Mouse (Mus musculus) hindbrain, embryonic 14.5 days (tissue): Measurements from ENCODE around the gene Gm10203. TPM values are rescaled to one million over a fixed set of nuclear protein-coding genes. Genes with fewer than 3 reads are reported as not detected.
"Not testable (repeated sequence)": the region's sequence is repeated elsewhere in the genome, so short reads cannot be mapped to it uniquely, and the experiment has no call there.

Experiments
- ATAC-seq: fragments of 200-750 bp; cut with Nextera tagmentation; 2 replicates; pipeline ENCODE4 v1.8.0; 2017; ENCODE audit warnings: moderate number of reproducible peaks, mild to moderate bottlenecking, moderate TSS enrichment, moderate library complexity; ENCODE audit not compliant: low FRiP score
- DNase-seq: peaks from one replicate; pipeline ENCODE4 v3.0.0-alpha.2; 2015; ENCODE audit warnings: low spot score
- H3K27ac ChIP-seq: fragments of 300-500 bp; sonication (generic); 2 replicates; pipeline ENCODE4 v1.5.1; 2014; ENCODE audit warnings: mild to moderate bottlenecking, moderate library complexity
- H3K27me3 ChIP-seq: fragments of 300-500 bp; sonication (generic); 2 replicates; pipeline ENCODE4 v1.6.1; 2014; ENCODE audit warnings: mild to moderate bottlenecking, low read length, mixed read lengths; ENCODE audit not compliant: control insufficient read depth, insufficient read depth
- H3K36me3 ChIP-seq: fragments of 300-500 bp; sonication (generic); replicated peaks from 2 replicates; pipeline ENCODE4 v1.6.1; 2014; ENCODE audit not compliant: control insufficient read depth, insufficient read depth
- H3K4me1 ChIP-seq: fragments of 300-500 bp; sonication (generic); replicated peaks from 2 replicates; pipeline ENCODE4 v1.6.1; 2014; ENCODE audit warnings: antibody characterized with exemption, low read length, mixed read lengths; ENCODE audit not compliant: control insufficient read depth, insufficient read depth
- H3K4me2 ChIP-seq: fragments of 300-500 bp; sonication (generic); replicated peaks from 2 replicates; pipeline ENCODE4 v1.6.1; 2014; ENCODE audit warnings: mild to moderate bottlenecking, moderate library complexity
- H3K4me3 ChIP-seq: fragments of 300-500 bp; sonication (generic); replicated peaks from 2 replicates; pipeline ENCODE4 v1.5.1; 2014; ENCODE audit warnings: mild to moderate bottlenecking, low read length
- H3K9ac ChIP-seq: fragments of 300-500 bp; sonication (generic); 2 replicates; pipeline ENCODE4 v1.6.1; 2014
- H3K9me3 ChIP-seq: fragments of 300-500 bp; sonication (generic); 2 replicates; pipeline ENCODE4 v1.6.1; 2016; ENCODE audit warnings: low read length; ENCODE audit not compliant: control insufficient read depth
- WGBS: fragments of 180-500 bp; shearing (Covaris S2); extraction: QIAGEN DNeasy Blood & Tissue Kit; methylation state at CpG from one replicate; pipeline ENCODE4 v1.1.7; 2014; 5-methylcytosine and 5-hydroxymethylcytosine counted together
- polyA plus RNA-seq: library from polyadenylated mRNA; unstranded; fragments of >200 nt; fragmentation: Nextera tagmentation; extraction: Ambion mirVana; gene quantifications from 2 replicates; pipeline ENCODE4 v1.2.1, GENCODE M21; 2014

Gene Gm10203
- polyA plus RNA-seq, 1 experiment from 2014 or later, result not detected

DNA sequence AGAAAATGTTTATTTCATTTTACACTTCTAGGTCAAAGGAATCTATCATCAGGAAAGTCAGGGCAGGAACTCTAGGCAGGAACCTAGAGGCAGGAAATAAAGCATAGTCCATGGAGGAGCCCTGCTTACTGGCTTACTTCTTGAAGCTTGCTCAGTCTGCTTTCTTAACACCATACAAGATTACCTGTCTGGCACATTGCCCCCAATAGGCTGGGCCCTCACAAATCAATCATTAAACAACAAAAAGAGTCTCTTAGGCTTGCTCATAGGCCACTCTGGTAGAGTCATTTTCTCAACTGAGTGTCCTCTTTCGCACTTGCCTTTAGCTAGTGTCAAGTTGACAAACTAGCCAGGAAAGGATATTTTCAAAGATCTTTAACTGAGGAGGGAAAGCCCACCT is 15.2 kb downstream of the Gm10203 start:
- Histone ChIP-seq H3K9ac (no peak overlapping the region), H3K4me2 (no peak overlapping the region), H3K27ac (no peak overlapping the region), H3K4me3 (no peak overlapping the region), H3K4me1 (no peaks in the 10 kb centered on the region), H3K27me3 (no peaks in the 10 kb centered on the region), H3K36me3 (no peaks in the 10 kb centered on the region), H3K9me3 (no peaks in the 10 kb centered on the region)
- ATAC-seq (no peak), DNase-seq (no peak)
- 95% methylated on average over 1 of the region's 1 CpGs for WGBS

DNA sequence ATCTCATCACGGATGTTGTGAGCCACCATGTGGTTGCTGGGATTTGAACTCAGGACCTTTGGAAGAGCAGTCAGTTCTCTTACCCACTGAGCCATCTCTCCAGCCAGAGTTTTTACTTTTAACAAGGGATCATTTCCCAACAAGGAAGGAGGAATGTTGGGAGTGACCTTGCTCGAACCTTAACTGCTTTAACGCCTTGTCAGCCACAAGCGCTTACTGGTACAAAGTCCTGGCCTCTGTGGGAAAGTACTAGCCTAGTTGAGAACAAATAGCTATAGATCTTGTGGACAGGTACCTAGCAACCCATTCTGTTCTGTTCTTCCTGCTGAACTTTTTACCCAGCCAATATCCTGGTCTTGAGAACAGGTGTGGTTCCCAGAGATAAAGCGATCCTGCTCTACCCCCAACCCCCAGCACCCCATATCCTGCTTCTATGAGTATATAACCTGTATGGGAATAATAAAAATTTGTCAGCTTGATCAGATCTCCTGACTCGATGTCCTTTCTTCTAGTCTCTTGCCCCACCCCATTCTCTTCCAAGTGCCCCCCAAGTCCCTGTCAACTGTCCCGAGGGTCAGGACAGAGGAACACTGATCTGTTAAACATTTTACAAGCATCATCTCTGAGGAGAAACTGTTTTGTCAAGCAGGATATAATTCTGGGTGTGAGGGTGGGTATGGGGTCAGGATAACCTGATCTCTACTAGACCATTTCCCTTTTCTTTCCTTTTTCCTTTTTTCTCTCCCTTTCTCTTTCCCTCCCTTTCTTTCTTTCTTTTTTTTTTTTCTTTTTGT is 18.7 kb downstream of the Gm10203 start:
- ATAC-seq, result no peak
- Histone ChIP-seq H3K9me3 (no peaks in the 10 kb centered on the region), H3K4me3 (no peak overlapping the region)

DNA sequence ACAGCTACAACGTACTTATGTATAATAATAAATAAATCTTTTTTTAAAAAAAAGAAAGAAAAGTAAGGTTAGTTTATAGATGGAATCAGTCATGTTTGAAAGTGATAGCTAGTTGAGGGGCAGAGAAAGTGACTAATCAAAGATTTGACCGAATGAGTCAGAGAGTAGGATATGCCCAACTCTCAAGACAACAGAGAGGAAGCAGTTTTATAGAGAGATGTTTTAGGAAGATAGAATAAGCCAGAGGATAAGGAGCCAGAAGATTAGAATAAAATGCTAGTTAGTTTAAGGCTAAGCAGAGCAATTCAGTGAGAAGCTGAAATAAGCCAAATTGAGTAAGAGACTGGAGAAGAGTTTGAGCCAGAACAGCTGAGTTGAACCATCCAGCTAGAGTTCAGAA is 22.1 kb downstream of the Gm10203 start:
- H3K4me1 ChIP-seq, result no peaks in the 10 kb centered on the region; the same call in 1 of the 2 replicates
- WGBS, result 96% methylated on average over 2 of the region's 2 CpGs
- H3K36me3 ChIP-seq, result peaks cover 24% of the 10 kb centered on the region
- no peak overlapping the region for H3K4me2 ChIP-seq
- H3K4me3 ChIP-seq, result no peak overlapping the region
- H3K9me3 ChIP-seq, result no peaks in the 10 kb centered on the region
- H3K9ac ChIP-seq, result no peak overlapping the region
- DNase-seq (no peak), ATAC-seq (no peak)
- no peak overlapping the region for H3K27ac ChIP-seq
- H3K27me3 ChIP-seq, result no peaks in the 10 kb centered on the region

More for the DNA sequence above, 18.7 kb downstream of the Gm10203 start:
- Histone ChIP-seq H3K9ac (no peak overlapping the region), H3K4me2 (no peak overlapping the region), H3K4me1 (no peaks in the 10 kb centered on the region), H3K27me3 (no peaks in the 10 kb centered on the region), H3K36me3 (0 out of 2 replicates have a peak, but pooled peaks cover 11% of the 10 kb centered on the region), H3K27ac (no peak overlapping the region)
- 92% methylated on average over 7 of the region's 7 CpGs for WGBS
- DNase-seq, result no peak

DNA sequence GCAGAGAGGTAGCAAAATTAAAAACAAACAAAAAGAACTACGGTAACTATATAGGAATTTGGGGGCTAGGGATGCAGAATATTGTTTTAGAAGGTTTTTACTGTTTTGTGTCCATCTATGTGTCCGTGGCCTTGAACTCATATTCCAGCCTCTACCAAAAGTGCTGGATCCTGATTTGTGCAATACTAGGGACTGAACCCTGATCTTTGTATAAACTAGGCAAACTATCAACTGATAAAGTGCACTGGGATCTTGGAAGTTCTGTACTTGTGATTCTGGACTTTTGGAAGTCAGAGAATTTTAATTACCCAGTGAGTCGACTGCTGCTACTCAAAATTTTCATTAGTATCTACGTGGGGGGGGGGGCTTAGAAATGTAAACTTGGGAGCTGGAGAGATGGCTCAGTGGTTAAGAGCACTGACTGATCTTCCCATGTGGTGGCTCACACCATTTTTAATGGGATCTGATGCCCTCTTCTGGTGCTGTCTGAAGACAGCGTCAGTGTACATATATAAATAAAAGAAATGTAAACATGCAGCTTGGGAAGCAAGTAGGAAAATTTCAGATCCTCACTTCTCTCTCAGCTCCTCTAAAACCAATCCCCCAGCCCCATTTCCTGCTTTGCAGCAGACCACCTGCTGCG is 23.6 kb downstream of the Gm10203 start:
- DNase-seq (no peak), ATAC-seq (no peak)
- no peaks in the 10 kb centered on the region; the same call in 1 of the 2 replicates for H3K4me1 ChIP-seq
- H3K27ac ChIP-seq, result no peak overlapping the region
- H3K4me2 ChIP-seq, result no peak overlapping the region
- peaks cover 36% of the 10 kb centered on the region for H3K36me3 ChIP-seq
- no peaks in the 10 kb centered on the region for H3K9me3 ChIP-seq
- 49% methylated on average over 6 of the region's 6 CpGs for WGBS
- no peaks in the 10 kb centered on the region for H3K27me3 ChIP-seq
- no peak overlapping the region for H3K4me3 ChIP-seq
- H3K9ac ChIP-seq, result no peak overlapping the region

DNA sequence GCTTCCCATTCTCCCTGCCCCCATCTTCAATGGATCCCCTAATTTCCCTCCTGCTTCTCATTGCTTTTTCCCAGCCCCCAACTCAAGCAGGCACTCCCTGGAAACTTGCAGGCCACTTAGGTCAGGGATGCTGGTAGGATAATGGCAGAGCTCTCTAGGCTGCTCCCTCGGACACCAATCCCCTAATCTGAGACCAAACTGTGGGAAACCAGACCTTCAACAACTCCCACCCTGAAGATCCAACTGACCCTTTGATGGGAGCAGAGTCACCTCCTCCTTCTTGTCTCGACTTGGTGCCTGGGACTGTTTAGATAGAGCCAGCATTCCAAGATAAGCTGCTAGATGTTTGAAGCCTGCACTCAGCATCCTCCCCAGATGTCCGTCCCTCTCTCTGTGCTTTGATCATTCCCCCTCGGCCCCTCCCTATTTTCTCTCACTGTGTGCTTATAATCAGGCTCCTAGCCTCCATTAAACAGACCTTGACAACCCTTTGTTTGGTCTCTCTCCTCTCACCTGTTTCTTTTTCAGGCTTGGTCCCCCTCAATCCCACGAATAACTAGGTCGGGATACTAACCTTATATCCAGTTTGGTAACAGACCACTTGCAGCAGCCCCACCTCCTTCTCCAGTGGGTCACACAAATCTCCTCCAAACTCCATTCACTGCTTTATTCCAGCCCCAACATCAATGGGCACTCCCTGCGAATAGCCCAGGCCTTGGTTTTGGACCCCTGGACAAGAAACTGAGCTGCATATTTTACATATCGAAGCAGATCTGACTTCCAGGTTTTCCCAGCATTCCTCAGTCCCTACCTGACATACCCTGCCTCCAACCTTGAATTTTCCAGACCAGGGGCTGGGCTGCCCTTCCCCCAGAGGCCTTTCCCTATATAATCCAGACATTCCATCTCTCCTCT is 24.4 kb downstream of the Gm10203 start:
- 30% methylated on average over 8 of the region's 8 CpGs for WGBS
- Histone ChIP-seq H3K27ac (no peak overlapping the region), H3K27me3 (no peaks in the 10 kb centered on the region), H3K9ac (no peak overlapping the region), H3K4me3 (no peak overlapping the region), H3K4me2 (no peak overlapping the region), H3K4me1 (no peaks in the 10 kb centered on the region; the same call in 1 of the 2 replicates), H3K36me3 (peaks cover 44% of the 10 kb centered on the region), H3K9me3 (no peaks in the 10 kb centered on the region)
- DNase-seq (no peak), ATAC-seq (0 out of 2 replicates have a peak, but pooled peaks have one; percentile 14)

DNA sequence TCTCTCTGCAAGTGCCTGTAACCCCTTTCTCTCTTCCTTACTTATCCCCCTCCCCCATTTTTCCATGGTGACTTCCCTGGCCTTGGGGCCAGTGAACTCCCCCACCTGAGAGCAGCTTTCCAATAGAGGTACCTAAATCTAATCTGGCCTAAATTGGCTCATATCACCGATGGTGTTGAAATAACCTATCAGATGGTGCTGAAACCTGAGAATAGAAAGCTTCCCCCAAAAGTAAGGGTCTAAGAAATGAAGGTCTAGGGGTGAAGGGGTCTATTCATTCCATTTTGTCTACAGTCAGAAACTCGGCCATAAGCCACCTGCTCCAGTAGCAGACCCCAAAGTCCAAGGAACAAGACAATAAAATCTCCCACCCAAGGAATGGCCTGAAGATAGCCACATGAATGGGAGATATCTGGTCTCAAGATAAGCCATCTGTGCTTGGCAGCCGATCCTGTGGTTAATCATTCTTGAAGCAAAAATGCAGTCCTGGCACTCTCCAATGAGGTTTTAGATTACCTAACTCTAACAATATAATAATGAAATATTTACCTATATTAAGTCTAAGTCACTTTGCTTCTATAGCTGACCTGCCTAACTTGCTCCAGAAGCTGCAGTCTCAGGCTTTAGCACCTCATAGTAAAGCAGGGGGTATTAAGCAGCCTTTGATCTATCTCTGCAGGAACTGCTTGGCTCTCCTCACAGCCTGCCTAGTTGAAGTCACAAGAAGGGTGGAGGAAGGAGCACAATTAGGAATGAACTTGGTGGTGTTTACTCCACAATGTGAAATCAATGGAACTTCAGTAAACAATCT is 25.3 kb downstream of the Gm10203 start:
- ATAC-seq, result no peak
- 64% methylated on average over 3 of the region's 3 CpGs for WGBS
- no peak overlapping the region for H3K4me3 ChIP-seq

DNA sequence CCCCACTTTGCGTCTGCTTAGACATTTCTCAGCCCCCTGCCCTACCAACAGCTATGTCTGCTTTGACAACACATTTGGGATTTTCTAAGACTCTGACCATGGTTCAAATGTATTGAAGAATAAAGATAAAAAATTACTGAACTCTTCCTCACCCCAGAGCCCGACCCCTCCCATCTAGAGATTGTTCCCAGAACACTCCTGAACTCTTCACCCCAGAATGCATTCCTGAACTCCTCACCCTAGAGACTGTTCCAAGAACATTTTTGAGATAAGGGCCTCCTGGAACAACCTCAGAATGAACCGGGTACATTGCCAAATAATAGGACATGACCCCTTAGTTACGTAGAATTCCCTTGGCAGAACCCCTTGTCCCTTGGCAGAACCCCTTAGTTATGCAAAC is 37.1 kb downstream of the Gm10203 start:
- not testable (repeated sequence) for H3K4me3 ChIP-seq, DNase-seq, H3K9me3 ChIP-seq, H3K9ac ChIP-seq, H3K4me2 ChIP-seq, H3K27ac ChIP-seq, H3K27me3 ChIP-seq, H3K4me1 ChIP-seq, ATAC-seq
- peaks cover 73% of the 10 kb centered on the region for H3K36me3 ChIP-seq
- 96% methylated on average over 2 of the region's 4 CpGs for WGBS

More for the DNA sequence above, 25.3 kb downstream of the Gm10203 start:
- H3K27ac ChIP-seq, result no peak overlapping the region
- no peaks in the 10 kb centered on the region for H3K27me3 ChIP-seq
- no peak for DNase-seq
- H3K36me3 ChIP-seq, result peaks cover 51% of the 10 kb centered on the region
- H3K9me3 ChIP-seq, result no peaks in the 10 kb centered on the region
- no peak overlapping the region for H3K9ac ChIP-seq
- no peaks in the 10 kb centered on the region; the same call in 1 of the 2 replicates for H3K4me1 ChIP-seq
- no peak overlapping the region for H3K4me2 ChIP-seq

DNA sequence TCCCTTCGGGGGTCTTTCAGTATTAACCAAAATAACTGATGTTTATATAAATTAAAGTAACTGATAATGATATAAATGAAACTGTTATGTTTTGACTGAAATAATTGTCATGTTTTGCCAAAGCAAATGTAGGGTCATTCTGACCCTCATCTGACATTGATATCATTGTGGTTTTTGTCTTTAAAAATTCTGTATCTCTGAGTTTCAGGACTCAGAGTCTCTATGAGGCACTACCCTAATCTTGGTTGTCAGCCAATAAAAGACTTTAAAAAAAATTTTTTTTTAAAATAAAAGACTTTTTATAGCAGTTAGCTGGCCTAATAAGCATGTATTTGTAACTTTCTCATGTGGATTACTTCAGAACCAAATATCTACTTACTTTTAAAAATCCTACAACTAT is 37.7 kb downstream of the Gm10203 start:
- H3K4me2 ChIP-seq, result no peak overlapping the region
- H3K9me3 ChIP-seq, result no peaks in the 10 kb centered on the region
- DNase-seq (no peak), ATAC-seq (no peak)
- no peak overlapping the region for H3K4me3 ChIP-seq
- H3K27ac ChIP-seq, result no peak overlapping the region
- no peaks in the 10 kb centered on the region for H3K4me1 ChIP-seq
- no peaks in the 10 kb centered on the region for H3K27me3 ChIP-seq
- 97% methylated on average over 1 of the region's 1 CpGs for WGBS
- H3K36me3 ChIP-seq, result peaks cover 67% of the 10 kb centered on the region
- no peak overlapping the region for H3K9ac ChIP-seq
